Mouse (Mus musculus): ENCODE results near the gene Spag4. TPM values are rescaled to one million over a fixed set of nuclear protein-coding genes. Genes with fewer than 3 reads are reported as not detected.

Gene Spag4
- total RNA-seq (2023): 5.2 TPM

DNA sequence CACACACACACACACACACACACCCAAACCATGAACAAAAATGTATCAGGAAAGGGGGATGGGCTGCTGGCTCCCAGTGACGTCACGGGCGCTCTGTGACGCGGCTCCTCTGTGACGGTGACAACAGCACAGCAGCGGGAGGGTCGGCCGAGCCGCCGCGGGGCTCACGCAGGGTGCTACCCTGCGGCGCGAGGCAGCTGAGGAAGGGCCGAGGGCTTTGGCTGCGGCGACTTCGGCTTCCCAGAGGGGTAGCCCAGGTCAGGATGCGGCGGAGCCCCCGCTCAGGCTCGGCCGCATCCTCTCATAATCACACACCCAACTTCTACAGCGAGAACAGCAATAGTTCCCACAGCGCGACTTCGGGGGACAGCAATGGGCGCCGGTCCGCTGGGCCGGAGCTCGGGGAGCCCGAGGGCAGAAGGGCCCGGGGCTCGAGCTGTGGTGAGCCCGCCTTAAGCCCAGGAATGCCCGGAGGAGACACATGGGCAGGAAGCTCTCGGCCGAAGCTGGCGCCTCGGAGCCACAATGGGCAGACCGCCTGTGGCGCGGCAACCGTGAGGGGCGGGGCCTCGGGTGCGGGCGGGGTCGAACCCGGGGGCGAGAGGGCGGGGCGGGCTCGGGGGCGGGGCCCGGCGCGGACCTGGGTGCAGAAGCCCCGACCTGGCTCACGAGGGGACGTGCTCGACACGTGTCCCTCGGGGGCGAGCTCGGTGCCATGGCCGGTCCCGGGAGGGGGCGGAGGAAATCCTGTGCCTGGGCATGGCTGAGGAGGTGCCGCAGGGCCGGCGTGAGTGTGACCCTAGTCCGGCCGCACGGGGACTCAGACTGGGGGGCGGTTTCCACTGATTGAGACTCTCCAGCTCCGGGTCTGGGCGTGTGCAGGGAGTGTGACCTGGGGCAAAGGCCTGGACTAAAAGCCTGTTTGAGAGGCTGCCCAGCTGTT, at the start of gene Spag4:
TSS of gene Spag4 (plus strand) at position 77 of the 943 bp plus-strand sequence.

DNA sequence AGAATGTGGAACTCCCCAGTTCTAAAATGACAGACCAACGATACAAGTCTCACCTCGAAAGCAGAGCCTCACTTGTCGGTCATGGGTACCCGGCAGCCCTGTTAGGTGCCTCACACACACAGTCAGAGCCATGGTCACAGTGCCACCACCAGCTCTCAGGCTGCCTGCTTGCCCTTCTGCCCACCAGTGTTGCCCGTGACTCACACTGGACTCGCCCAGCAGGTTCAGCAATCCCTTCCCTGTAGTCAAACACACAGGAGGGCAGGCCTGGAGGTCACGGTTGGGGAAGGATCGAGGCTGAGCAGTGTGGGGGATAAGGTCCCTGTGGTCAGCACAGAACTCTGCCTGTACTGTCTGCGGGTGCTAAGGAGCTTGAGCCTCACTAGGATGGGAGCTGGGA, 12.2 kb upstream of the Spag4 start, which contains the start of gene Fer1l4:
TSS of gene Fer1l4 (minus strand) at position 132 of the 400 bp plus-strand sequence.

DNA sequence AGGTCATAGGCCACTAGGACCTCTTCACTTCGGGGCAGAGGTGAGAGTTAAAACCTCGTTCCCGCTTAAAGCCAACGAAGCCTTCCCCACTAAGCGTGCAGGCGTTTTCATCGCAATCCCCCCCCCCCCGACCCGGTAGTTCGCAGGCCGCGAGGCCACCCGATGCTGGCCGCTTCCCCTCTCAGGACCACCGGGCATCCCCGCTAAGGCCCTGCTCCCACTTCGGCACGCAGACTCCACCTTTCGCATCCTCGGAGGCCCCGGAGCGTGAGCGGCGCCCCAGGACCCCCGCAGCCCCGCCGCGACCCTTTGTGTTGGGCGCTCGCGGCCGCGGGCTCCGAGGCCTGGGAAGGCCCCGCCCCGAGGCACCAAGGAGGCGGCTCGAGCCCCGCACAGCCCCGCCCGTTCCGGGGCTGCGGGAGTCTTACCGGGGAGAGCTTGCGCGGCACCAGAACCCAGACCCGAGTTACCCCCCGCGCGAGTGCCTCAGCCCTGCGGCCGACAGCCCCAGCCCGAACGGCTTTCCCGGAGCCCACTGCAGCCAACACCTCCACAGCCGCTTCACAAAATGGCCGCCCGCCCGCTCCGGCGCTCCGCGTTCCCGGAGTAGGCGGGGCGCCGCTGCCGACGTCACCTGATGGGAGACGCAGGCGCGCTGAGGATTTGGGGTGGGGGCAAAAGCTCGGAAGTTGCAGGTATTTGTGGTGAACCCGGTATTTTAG, 46.5 kb downstream of the Spag4 start, which contains the start of the genes Cpne1 and Rbm12:
TSS of gene Cpne1 (minus strand) at position 608 of the 722 bp plus-strand sequence.
TSS of gene Rbm12 (minus strand) at position 621 of the 722 bp plus-strand sequence.

Other genes starting within 250 kb of the Spag4 start
- gene BC029722, start 245.7 kb upstream of the Spag4 start, total RNA-seq (2023): 26.0 TPM
- 144 TPM for gene Eif6, start 238.2 kb upstream of the Spag4 start, total RNA-seq (2023)
- gene Fam83c, start 230.3 kb upstream of the Spag4 start, total RNA-seq (2023): 0.47 TPM
- 44.3 TPM for gene Uqcc1, start 134.9 kb upstream of the Spag4 start, total RNA-seq (2023)
- gene Gm15557, start 124.4 kb upstream of the Spag4 start, total RNA-seq (2023): not detected
- gene Gdf5, start 119.8 kb upstream of the Spag4 start, total RNA-seq (2023): not detected
- 42.1 TPM for gene Cep250, start 108.7 kb upstream of the Spag4 start, total RNA-seq (2023)
- gene 6430550D23Rik, start 57.2 kb upstream of the Spag4 start, total RNA-seq (2023): 1.7 TPM
- gene Ergic3, start 57.1 kb upstream of the Spag4 start, total RNA-seq (2023): 58.9 TPM
- gene Fer1l4, start 12.2 kb upstream of the Spag4 start, total RNA-seq (2023): not detected
- 54.2 TPM for gene Cpne1, start 46.8 kb downstream of the Spag4 start, total RNA-seq (2023)
- 33.6 TPM for gene Rbm12, start 46.8 kb downstream of the Spag4 start, total RNA-seq (2023)
- 22.6 TPM for gene Gm28036, start 61.9 kb downstream of the Spag4 start, total RNA-seq (2023)
- 59.9 TPM for gene Romo1, start 78.9 kb downstream of the Spag4 start, total RNA-seq (2023)
- gene Nfs1, start 79.0 kb downstream of the Spag4 start, total RNA-seq (2023): 28.3 TPM
- 2,271 TPM for gene Rbm39, start 115.1 kb downstream of the Spag4 start, total RNA-seq (2023)
- 77.4 TPM for gene Phf20, start 131.3 kb downstream of the Spag4 start, total RNA-seq (2023)
- gene Cnbd2, start 247.1 kb downstream of the Spag4 start, total RNA-seq (2023): 6.3 TPM
- gene Scand1, start 247.5 kb downstream of the Spag4 start, total RNA-seq (2023): 109 TPM